Mouse (Mus musculus): ENCODE measurements at regions not wholly inside any gene's neighbourhood (a gene's known extent, or its start where the extent isn't known, plus 50 kb on each side); places are given as distances from the start of the nearest gene placed in this dataset.
A peak's percentile ranks its signal among the peaks of the same experiment; 100 is the strongest.

DNA sequence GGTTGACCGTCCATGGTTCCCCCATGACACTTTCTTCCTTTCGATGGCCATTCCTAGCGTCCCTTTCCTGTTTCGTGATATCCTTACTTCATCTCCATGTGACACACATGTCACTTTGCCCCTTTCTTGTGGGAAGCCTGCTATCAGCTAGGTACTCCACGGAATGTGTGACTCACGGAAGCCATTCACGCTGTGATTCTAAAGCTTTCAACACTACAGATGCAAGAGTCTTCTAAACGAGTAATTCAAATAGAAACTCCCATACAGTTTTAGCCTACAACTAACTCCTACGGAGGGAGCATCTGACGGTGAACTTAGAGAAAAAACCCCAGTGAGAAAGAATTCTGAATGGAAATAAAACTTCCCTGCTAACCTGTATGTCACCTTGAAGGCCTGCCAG is 83.5 kb upstream of the Daam1 start:
- DNase-seq: no peak

DNA sequence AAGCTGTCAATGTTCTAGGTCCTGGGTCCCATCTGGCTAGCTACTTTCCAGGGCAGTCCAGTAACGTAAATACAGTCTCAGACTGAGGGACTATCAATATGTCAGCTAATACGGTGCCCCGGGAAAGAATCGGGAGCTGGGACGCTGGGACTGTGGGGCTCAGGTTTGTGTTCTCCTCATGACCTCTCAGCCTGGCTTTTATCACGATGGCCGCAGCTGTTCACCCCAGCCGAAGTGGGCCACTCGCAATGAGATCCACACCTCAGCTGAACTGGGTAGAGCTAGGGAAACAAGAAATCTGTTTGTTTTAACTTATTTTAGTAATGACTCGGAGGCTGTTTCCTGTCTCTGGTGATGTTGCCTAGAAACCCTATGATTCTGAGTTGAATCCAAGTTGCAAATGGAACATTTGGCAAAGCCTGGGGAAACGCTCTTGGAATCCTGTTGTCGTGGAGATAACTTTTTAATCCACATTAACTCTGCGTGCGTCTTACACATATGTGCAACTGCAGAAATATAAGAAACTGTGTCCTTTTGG is 83.0 kb upstream of the Daam1 start:
- no peak for DNase-seq

DNA sequence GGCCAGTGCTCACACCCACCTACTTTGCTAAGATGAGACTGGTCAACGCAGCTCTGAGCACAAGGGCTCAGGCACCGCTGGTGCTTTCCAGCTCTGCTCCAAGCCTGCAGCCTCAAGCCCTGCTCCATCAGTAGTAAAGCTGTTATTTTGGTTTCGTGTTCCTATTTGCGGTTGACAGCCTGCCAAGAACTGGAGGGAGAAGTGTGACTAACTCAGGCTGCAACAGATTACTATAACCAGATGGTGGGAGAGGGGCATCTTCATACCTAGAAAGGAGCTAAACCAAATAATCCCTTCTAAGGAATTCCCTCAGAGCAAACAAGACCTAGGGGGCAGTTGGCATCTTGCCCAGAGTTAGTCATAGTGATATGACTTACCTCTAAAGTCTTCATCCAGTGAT is 82.1 kb upstream of the Daam1 start:
- DNase-seq: no peak

DNA sequence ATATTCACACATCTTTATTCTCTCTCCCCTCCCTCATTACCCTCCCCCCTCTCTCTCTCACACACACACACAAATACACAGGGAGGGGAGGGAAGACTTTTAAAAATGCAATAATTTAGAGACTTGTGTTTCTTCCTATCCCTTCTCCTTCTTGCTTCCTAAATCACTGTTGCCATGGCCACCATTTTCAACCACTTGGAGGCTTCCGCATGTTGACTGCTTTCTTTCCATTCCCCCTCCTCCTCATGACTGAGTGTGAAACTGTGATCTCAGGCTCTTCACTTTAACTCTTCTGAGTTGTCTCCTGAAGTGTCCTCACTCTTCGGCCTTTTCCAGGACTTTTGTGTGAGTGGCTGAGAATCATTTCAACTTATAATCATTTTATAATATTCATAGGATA is 81.2 kb upstream of the Daam1 start:
- DNase-seq: no peak

DNA sequence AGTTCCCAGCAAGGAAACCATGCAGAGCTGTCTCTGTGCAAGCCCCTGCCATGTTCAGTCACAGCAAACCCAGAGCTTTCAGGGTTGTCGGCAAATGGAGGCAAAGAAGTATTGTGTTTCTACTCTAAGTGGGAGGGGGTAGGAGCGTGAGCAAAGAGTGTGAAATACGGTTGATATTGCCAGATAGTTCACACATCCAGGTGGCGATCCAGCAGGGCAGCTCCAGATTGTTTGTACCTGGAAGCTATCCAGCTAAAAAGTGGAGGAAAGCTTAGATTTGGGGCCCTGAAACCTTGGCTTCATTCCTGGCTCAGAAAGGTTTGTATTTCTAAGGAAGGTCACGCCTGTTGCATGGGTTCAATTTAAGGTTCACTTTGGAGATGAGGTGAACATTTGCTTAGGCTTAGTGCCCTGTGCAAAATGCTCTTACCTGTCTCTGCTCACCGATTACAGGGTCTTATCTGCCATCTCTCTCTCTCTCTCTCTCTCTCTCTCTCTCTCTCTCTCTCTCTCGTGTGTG is 78.1 kb upstream of the Daam1 start:
- DNase-seq: no peak

DNA sequence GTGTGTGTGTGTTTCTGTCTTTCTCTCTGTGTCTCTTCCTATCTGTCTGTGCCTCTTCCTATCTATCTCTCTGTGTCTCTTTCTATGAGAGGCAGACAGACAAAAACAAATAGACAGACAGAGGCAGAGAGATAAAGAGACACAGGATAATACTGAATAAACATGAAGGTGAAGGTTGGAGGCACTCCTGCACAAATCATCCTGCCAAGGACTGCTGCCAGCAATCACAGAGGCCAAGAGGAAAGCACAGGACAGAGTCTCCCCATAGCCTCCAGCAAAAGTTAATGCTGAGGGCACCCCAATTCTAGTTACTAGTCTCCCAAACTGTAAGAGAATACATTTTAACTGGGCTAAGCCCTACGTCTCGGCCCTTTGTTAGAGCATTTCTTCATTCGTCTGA is 77.6 kb upstream of the Daam1 start:
- no peak for DNase-seq

DNA sequence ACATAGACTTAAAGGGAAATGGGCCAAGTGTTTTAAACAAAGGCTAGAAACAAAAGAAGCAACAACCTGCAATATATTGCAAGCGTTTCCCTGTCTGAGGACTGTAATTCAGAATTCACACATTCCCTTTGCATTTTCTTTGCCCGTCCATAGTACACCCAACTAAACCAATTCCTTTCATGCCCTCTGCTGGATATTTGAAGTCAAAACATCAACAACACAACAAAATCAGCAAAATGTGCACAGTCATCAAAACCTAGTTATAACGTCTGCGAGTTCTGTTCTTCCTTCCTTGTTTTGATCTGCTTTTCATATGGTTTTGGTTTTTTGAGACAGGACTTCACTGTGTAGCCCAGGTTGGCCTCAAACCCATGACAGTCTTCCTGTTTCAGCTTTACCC is 67.7 kb upstream of the Daam1 start:
- DNase-seq: no peak

DNA sequence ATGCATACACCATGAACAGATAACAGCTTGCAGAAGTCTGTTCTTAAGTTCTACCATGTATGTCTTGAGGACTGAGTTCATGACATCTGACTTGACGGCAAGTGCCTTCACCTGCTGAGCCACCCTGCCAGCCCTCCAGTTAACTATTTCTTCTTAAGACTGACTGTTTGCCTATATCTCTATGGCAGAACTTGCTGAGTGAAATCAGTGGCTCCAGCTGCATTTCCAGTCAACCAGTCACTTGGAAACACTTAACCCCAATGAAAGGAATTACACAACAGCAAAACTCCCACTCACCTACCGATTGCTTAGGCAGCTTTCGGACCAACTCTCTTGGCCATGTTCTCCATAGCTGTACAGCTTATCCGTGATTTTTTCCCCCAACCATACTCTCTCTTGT is 64.8 kb upstream of the Daam1 start:
- no peak for DNase-seq

DNA sequence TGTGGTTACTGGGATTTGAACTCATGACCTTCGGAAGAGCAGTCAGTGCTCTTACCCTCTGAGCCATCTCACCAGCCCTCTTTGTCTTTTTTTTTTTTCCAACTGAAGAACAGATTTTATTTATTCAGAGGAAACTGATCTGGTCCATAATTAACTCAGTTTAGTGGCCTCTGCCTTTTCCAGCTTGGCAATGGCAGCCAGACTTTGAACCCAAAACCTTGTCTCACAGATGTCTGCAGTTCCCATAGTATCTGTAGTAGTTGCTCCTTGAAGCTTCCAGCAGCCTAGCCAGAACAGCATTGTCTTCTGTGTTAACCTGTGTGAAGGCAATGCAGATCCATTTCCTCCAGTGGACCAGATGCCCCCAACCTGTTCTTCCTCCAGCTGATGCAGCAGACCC is 64.2 kb upstream of the Daam1 start:
- no peak for DNase-seq

DNA sequence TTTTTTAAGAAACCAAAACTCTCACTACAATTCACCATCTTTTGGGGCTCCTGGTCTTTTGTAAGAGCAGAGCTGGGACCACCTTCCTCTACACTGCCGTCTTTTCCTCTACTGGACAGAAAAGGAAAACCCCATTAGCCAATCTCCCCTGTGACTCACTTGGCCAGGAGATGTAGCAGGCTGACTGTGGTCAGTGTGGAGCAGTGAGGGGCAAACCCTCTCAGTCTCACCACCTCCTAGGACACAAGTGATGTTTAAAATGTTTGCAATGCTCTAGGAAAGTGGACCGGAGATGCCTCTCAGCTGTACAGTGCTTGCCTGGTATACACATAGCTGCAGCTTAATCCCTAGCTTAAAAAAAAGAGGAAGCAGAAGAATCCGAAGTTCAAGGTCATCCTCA is 63.0 kb upstream of the Daam1 start:
- no peak for DNase-seq

DNA sequence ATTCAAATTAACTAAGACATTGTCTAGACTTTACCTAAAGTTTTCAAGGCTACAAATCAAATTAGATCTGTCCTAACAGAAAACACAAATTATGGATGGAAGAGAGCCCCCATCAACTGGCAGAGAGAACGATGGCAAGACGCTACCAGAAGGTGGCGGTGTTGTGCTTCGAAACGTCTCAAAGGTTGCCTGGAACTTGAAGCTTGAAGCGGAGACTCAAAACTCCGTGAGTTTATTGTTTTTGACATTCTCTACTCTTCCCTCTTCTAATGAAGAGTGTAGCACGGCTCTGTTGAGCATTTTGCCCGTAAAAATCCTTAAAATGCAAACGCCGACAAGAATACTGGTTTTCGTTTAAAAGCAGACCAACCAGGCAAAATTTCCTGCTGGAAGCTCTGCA is 62.4 kb upstream of the Daam1 start:
- DNase-seq: peak; percentile 78

DNA sequence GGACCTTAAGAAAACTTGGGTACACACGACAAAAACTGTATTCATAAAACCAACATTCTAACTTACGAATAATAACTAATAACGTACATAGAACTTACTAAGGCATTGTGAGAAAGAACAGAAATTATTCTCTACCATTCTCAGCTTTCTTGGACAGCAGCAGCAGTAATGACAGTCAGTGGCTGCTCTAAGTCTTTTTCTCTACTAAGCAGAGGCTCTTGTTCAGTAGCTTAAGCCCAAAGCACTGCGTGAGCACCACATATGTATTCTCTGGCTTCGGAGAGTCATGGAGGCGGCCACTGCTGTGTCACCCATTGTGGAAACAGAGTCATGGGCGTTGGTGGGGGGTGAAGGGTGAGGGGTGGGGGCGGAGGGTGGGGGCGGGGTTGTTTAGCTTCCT is 62.0 kb upstream of the Daam1 start:
- no peak for DNase-seq

DNA sequence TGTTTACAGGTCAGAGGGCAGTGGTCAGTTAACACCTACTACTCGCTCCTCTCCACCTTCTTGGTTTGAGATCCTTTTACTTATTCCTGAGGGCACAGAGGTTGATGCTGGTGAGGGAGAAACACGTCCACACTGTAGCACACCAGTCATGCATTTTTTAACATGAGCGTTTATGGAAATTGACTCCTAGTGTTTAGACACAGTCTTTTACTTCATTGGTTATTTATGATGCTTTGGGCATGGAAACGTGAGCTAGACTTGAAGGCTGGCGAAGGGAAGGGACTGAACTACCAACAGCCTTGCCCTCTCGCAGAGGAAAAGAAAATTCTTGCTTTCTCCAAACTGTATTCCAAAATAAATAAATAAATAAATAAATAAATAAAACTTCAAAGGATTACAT is 61.6 kb upstream of the Daam1 start:
- no peak for DNase-seq

DNA sequence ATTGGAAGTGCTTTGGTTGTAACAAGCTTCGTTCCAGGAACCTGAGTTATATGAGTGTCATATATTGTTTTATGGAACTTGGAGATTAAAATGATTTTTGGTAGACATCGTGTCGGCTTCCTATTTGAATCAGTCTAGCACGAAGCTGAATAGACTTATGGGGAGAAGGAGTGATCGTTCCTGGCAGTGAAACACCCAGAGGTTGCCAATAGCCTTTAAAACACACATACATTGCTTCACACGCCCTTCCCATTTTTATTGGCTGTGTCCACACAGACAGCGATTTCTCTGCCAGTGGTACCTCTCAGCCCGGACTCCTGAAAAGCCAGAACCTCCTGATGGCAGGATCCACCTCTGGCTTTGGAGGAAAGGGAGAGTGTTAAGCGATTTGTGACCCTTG is 57.0 kb upstream of the Daam1 start:
- no peak for DNase-seq

DNA sequence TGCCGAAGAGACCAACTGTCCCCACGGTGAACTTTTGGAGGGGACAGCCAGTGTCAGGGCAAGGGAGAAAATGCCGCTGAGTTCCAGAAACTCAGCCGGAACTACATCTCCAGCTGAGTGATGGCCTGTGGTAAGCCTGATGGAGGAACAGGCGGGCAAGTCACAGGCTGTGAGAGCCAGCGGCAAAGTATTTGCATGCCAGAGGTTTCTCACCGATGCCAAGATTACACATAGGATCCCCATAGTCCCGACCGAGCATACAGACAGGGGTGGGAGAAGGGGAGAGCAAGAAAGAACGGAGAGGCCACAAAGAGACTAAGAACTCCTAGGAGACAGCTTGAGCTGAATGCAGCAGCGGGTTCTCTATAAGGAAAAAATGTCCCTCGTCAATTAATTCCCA is 55.8 kb upstream of the Daam1 start:
- no peak for DNase-seq

DNA sequence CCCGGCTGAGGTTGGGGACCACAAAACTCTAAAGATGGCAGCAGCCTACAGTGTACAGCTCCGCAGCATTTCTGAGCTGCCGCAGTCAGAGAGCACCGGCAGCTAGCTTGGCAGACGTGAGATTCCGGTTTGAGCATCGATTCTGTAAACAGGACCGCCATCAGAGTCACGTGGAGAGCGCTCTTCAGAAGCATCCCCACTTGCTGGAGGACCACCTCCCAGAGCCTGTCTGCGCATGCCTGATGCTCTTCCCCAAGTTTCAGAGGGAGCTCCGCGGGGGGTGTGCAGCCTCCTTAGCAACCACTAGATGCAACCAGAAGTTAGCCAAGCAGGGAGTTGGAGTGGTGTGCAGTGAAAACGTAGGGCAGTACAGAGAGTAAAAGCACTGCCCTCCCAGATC is 52.7 kb upstream of the Daam1 start:
- no peak for DNase-seq

DNA sequence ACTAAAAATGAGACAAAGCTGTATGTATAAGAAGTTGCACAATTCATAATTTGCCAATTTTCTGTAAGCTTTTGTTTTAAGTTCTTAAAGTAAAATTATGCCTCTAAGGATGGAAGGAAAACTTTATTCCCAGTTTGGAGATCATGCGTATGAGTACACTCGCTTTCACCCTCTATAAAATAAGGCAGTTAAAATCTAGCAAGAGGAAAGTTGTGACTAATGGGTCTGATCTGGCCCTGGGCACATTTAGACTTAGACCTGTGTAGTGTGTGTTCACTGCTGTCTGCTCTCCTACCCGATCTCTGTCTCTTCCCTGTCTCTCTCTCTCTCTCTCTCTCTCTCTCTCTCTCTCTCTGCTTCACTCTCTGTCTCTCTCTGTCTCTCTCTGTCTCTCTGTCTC is 51.9 kb upstream of the Daam1 start:
- no peak for DNase-seq

DNA sequence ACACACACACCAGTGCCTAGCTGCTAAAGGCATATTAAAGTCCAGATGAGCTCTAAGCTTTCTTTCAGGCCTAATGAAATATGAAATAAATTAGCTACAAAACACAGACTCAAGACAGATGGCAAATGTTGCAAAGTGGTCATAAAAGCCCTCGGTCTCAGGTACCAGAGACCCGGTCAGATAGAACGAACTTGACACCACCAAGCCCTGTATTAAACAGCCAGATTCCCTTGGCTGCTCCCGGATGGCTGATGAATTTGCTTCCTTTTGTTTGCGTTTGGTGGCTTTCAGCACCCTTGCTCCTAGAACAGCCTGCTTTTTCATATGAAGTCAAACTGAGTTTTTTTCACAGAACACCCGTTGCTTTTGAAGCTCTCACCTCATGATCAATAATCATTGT is 51.5 kb upstream of the Daam1 start:
- DNase-seq: no peak

Data from liver (tissue).